Mouse (Mus musculus): Measurements from ENCODE around the gene Cox20.

DNA sequence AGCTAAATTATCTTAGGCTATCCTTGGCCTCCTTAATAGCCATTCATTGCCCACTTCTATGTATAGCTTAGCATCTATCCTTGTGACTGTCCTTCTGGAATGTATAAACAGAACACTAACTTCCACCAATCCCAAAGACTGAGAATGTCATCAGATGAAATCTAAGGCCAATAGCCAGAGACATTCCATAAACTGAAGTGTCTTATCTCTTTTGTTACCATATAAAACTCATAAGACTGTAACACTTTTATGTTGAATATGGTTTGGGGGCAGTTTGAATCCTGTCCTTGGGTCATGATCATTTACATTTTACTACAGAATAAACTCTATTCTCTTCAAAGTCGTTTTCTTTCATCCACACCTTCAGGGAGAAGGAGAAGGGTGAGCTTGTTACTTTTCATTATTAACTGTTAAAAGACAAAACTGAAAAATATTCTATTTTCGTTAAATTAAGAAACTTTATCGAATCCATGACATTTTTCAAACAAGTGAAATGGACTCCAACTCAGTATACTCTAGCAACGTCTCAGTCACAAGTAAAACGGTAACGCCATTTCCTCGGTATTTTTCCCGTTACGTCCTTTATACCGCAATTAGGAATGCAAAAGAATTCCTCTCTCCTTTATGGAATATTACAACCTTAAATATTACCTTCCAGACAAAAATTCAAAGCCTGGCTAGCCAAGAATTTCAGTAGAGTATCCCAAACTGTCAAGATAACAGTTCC is 1.5 kb upstream of the Cox20 start:
- TF ChIP-seq CTCF (IDR thresholded peaks at IDR 0.05; ENCODE audit: control insufficient read depth, insufficient read depth, insufficient replicate concordance, low read depth, low read length) (no peak), POLR2A (IDR thresholded peaks at IDR 0.05; ENCODE audit: control insufficient read depth, low read depth, low read length) (no peak)
